Mouse (Mus musculus): ENCODE data around the gene Emx2. TPM values are rescaled to one million over a fixed set of nuclear protein-coding genes. Genes with fewer than 3 reads are reported as not detected.

Gene Emx2
- total RNA-seq, 2 experiments from 2014 or later, result not detected

GRCm38 (mm10) chr19:59461481-59462421 is 3.6 kb downstream of the Emx2 start:
- ATAC-seq (replicated peaks; ENCODE audit: low FRiP score, low TSS enrichment, poor library complexity, severe bottlenecking), result no peak

GRCm38 (mm10) chr19:59462459-59463292 is 4.5 kb downstream of the Emx2 start:
- ATAC-seq (replicated peaks; ENCODE audit: low FRiP score, low TSS enrichment, poor library complexity, severe bottlenecking), result no peak

- no peak for ATAC-seq (replicated peaks; ENCODE audit: low FRiP score, low TSS enrichment, poor library complexity, severe bottlenecking)
Measured at GRCm38 (mm10) chr19:59463842-59464443, 5.8 kb downstream of the Emx2 start.

- ATAC-seq (replicated peaks; ENCODE audit: low FRiP score, low TSS enrichment, poor library complexity, severe bottlenecking), result no peak
Measured at GRCm38 (mm10) chr19:59465281-59465680, 7.1 kb downstream of the Emx2 start.

GRCm38 (mm10) chr19:59465751-59466410 is 7.7 kb downstream of the Emx2 start:
- no peak for ATAC-seq (replicated peaks; ENCODE audit: low FRiP score, low TSS enrichment, poor library complexity, severe bottlenecking)

- ATAC-seq (replicated peaks; ENCODE audit: low FRiP score, low TSS enrichment, poor library complexity, severe bottlenecking), result no peak
Measured at GRCm38 (mm10) chr19:59466417-59466937, 8.3 kb downstream of the Emx2 start.

GRCm38 (mm10) chr19:59467016-59467412 is 8.8 kb downstream of the Emx2 start:
- ATAC-seq (replicated peaks; ENCODE audit: low FRiP score, low TSS enrichment, poor library complexity, severe bottlenecking), result 0 out of 2 replicates have a peak, but pooled peaks have one; percentile 33

- ATAC-seq (replicated peaks; ENCODE audit: low FRiP score, low TSS enrichment, poor library complexity, severe bottlenecking), result 0 out of 2 replicates have a peak, but pooled peaks have one; percentile 12
Measured at GRCm38 (mm10) chr19:59467413-59468064, 9.4 kb downstream of the Emx2 start.

GRCm38 (mm10) chr19:59468065-59468810 is 10.1 kb downstream of the Emx2 start:
- ATAC-seq (replicated peaks; ENCODE audit: low FRiP score, low TSS enrichment, poor library complexity, severe bottlenecking), result no peak

GRCm38 (mm10) chr19:59469035-59469949 is 11.1 kb downstream of the Emx2 start:
- ATAC-seq (replicated peaks; ENCODE audit: low FRiP score, low TSS enrichment, poor library complexity, severe bottlenecking), result 0 out of 2 replicates have a peak, but pooled peaks have one; percentile 15

GRCm38 (mm10) chr19:59470074-59470630 is 12.0 kb downstream of the Emx2 start:
- ATAC-seq (replicated peaks; ENCODE audit: low FRiP score, low TSS enrichment, poor library complexity, severe bottlenecking), result no peak

GRCm38 (mm10) chr19:59470913-59471312 is 12.7 kb downstream of the Emx2 start:
- ATAC-seq (replicated peaks; ENCODE audit: low FRiP score, low TSS enrichment, poor library complexity, severe bottlenecking), result no peak

GRCm38 (mm10) chr19:59472844-59473243 is 14.7 kb downstream of the Emx2 start:
- ATAC-seq (replicated peaks; ENCODE audit: low FRiP score, low TSS enrichment, poor library complexity, severe bottlenecking), result no peak

- no peak for ATAC-seq (replicated peaks; ENCODE audit: low FRiP score, low TSS enrichment, poor library complexity, severe bottlenecking)
Measured at GRCm38 (mm10) chr19:59479912-59480311, 21.7 kb downstream of the Emx2 start.

- ATAC-seq (replicated peaks; ENCODE audit: low FRiP score, low TSS enrichment, poor library complexity, severe bottlenecking), result no peak
Measured at GRCm38 (mm10) chr19:59480563-59480962, 22.4 kb downstream of the Emx2 start.

- no peak for ATAC-seq (replicated peaks; ENCODE audit: low FRiP score, low TSS enrichment, poor library complexity, severe bottlenecking)
Measured at GRCm38 (mm10) chr19:59492258-59492657, 34.1 kb downstream of the Emx2 start.

- ATAC-seq (replicated peaks; ENCODE audit: low FRiP score, low TSS enrichment, poor library complexity, severe bottlenecking), result no peak
Measured at GRCm38 (mm10) chr19:59496832-59497231, 38.7 kb downstream of the Emx2 start.
